Mouse (Mus musculus) hindlimb bud, embryonic 11.5 days (tissue): ENCODE measurements around the gene Calcoco2.
A peak's percentile ranks its signal among the peaks of the same experiment; 100 is the strongest.
"Not testable (repeated sequence)": the region's sequence is repeated elsewhere in the genome, so short reads cannot be mapped to it uniquely, and the experiment has no call there.

ENCODE experiments used
- DNase-seq: peaks from one replicate; pipeline ENCODE4 v3.0.0-alpha.2; 2012; ENCODE audit warnings: low read depth, low spot score; ENCODE audit errors: extremely low spot score

Gene Calcoco2

DNA sequence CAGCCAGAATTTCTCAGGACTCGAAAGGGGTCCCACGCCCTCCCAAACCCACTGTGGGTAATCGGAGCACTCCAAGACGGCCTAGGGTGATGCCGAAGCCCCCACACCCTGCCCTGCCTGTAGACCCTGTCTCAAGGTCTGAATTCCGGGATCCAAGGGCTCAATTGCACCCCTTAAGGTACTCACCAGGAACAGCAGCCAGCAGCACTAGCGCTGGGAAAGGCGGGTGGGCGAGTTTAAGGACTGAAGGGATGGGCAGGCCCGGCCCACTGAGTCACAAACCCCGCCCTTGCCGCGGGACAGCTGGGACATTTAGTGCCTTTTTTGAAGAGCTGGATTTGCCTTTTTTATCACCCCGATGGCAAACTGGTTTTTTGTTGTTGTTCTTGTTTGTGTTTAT lies at the start of gene Calcoco2:
TSS of gene Calcoco2 (minus strand) at position 214 of the 400 bp plus-strand sequence.
- no peak for DNase-seq

- DNase-seq: no peak
Observed at GRCm38 (mm10) chr11:96147471-96147870, 35.7 kb upstream of the Calcoco2 start.

DNA sequence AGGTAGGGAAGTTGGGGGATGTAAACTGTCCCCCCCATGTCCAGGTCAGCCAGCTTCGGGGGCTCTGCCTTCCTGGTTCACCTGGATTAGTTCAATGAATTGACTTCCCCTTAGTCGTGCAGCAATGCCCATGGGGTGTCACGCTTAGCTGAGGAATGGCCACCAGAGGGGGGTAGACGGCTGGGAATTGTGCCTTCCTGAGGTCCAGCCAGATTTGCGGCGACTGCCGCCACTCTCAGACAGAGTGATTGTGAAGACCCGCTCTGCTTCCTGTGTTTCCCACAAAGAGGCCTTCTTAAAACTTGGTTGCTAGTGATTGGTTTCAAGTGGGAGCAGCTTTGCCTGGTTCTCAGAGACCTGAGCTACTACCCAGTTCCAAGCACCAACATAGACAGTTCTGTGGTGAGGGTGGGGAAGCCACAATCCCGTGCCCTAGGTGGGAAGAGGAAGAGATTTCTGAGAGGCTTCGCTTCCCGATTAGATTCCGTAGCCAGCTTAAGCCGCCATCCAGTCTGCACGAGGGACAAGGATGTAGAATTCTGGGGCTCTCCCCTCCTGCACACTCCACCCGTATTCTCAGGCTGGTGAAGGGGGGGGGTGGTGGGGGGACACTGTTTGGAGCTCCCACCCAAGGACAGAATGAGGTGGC lies 34.0 kb upstream of the Calcoco2 start:
- DNase-seq: peak; percentile 60

DNA sequence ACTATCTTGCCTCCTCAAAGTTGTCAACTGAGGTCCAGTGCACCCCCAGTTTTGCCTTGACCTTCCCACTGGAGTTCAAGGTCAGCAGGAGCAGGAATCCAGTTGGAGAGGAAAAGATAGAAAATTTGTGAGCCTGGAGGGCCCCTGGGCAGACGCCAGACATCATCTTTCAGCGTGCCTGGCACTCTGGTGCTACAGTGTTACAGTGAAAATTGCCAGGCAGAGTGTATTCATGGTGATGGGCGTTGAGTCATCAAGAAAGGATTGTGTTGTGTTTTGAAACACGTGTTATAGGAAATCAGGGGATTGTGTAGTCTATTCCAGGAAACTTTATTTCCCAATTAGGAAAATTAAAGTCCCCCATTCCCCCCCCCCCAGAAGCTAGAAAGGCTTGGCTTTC lies 32.0 kb upstream of the Calcoco2 start:
- no peak for DNase-seq

DNA sequence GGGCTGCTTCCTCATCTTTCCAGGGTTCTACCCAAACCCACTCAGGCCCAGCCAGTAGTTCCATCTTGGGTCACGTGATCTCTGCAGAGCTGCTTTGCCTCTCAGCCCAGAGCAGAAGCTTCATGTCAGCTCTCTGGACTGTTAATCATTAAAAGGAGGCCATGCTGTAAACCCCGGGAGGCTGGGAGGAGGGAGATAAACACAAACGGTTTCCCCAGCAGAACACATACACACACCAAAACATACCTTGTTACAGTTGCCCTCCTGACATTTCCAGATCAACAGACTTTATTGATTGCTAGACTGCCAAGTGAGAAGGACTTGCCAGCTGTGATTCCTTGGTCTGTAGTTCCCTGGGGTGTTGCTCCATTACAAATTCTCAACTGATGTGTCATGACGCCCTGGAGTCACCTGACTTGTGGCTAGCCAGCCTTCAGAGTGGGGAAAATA lies 29.0 kb upstream of the Calcoco2 start:
- DNase-seq: no peak

- no peak for DNase-seq
Observed at GRCm38 (mm10) chr11:96135847-96136246, 24.1 kb upstream of the Calcoco2 start.

- DNase-seq: peak; percentile 49
Observed at GRCm38 (mm10) chr11:96133239-96133865, 21.6 kb upstream of the Calcoco2 start, which contains the start of gene Ttll6. Gene Ttll6, plus strand, starts transcription at chr11:96133786.

GRCm38 (mm10) chr11:96130606-96131005 lies 18.8 kb upstream of the Calcoco2 start:
- DNase-seq: no peak

GRCm38 (mm10) chr11:96124052-96124914 lies 12.5 kb upstream of the Calcoco2 start:
- DNase-seq: no peak

- not testable (repeated sequence) for DNase-seq
Observed at GRCm38 (mm10) chr11:96122806-96123205, 11.0 kb upstream of the Calcoco2 start.

GRCm38 (mm10) chr11:96119401-96119800 lies 7.6 kb upstream of the Calcoco2 start:
- no peak for DNase-seq

GRCm38 (mm10) chr11:96116925-96117324 lies 5.2 kb upstream of the Calcoco2 start:
- not testable (repeated sequence) for DNase-seq

GRCm38 (mm10) chr11:96116116-96116515 lies 4.4 kb upstream of the Calcoco2 start:
- no peak for DNase-seq

- no peak for DNase-seq
Observed at GRCm38 (mm10) chr11:96115416-96115815, 3.7 kb upstream of the Calcoco2 start.

GRCm38 (mm10) chr11:96114077-96114476 lies 2.3 kb upstream of the Calcoco2 start:
- no peak for DNase-seq

- DNase-seq: not testable (repeated sequence)
Observed at GRCm38 (mm10) chr11:96110950-96111349, 814 bp downstream of the Calcoco2 start.

DNA sequence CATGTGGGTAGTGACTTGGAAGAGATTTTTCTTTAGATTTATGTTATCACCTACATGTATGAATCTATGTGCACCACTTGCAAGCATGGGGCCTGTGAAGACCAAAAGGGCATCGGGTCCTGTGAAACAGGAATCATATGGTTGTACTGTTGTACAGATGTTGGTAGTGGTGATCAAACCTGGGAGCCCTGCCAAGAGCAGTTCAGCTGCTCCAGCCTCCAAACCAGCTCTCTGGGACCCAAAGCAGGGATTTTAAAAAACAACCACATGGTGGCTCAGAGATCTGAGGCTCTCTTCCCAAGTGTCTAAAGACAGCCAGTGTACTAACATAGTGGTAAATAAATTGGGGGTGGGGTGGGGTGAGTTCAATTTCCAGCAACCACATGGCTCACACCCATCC lies 3.4 kb downstream of the Calcoco2 start:
- DNase-seq: no peak

GRCm38 (mm10) chr11:96093361-96093760 lies 18.4 kb downstream of the Calcoco2 start:
- peak; percentile 26 for DNase-seq

DNA sequence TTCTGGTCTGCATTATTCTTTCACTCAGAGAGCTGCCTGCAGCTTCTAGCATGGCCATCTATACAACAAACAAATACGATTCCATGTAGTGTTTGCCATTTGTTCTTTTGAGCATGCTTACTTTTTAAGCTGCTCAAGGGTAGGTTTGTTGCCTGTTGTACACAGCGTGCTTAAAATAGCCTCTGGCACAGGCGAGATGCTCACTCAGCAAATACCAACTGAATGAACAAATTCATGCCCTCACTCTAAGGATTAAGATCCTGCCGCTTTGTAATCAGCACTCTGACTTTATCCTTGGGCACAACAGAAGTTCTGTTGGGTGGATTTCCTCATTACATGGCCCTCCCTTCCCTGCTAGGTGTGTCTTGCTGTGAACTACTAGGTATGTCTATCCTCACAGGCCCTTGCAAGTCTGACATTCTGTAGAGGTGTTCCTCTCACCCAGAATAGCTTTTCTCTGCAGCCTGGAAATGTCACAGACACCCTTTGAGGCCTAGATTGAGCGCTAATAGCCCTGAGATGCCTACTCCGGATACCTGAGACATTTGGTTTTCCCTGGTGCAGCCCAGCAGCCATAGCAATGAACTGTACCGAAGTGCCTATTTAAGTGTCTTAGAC lies 19.0 kb downstream of the Calcoco2 start:
- no peak for DNase-seq

DNA sequence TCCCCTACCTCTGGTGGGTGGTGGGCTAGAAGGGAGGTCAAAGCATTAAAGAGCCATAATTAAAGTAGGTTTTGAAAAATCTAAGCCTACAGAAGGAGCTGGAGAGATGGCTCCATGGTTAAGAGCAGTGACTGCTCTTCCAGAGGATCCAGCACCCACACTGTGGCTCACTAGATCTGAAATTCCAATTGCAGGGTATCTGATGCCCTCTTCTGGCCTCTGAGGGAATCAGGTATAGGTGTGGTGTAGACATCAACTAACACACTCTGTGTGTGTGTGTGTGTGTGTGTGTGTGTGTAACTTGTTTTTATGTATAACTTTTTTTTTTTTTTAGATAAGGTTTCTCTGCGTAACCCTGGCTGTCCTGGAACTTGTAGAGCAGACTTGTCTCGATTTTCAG lies 20.7 kb downstream of the Calcoco2 start:
- no peak for DNase-seq

DNA sequence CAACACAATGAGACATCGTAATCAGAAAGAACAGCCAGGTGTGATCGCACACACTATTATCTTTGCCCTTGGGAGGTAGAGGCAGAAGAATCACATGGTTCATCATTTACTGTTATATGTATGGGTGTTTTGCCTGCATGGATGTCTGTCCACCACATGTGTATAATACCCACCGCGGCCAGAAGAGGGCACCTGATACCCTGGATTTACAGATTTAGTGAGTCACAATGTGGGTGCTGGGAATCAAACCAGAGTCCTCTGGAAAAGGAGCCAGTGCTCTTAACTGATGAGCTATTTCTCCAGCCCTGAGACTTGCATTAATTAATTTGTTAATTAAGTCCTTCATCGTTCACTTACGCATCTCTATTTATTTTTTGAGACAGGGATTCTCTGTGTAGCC lies 23.8 kb downstream of the Calcoco2 start:
- DNase-seq: no peak
